Mouse (Mus musculus) cerebellum, adult 11 months (tissue): ENCODE measurements around the gene Mafg.

Experiments used
- DNase-seq: peaks from one replicate; pipeline ENCODE4 v3.0.0; 2022

The Mafg gene

DNA sequence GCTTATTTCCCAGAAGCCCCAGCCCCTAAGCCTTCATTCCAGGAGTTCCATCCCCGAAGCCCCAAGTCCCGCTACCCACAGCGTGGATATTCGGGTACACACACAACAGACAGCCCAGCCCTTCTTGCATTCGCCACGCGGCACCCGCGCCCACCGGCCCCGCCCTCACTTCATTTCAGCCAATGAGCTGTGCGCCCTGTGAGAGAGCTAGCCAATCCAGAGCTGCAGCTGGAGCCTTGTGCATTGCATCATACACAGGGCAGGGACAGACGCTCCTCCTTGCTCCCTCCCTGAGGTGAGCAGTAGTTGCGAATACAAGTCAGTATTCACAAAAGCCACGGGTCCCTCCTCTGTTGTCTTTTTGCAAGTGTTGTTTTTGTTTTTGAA lies 10.2 kb upstream of the Mafg start, which contains the start of gene Pycr1:
Pycr1 (minus strand) TSS at position 169 of the 387 bp plus-strand sequence.
- peak; percentile 87 for DNase-seq

DNA sequence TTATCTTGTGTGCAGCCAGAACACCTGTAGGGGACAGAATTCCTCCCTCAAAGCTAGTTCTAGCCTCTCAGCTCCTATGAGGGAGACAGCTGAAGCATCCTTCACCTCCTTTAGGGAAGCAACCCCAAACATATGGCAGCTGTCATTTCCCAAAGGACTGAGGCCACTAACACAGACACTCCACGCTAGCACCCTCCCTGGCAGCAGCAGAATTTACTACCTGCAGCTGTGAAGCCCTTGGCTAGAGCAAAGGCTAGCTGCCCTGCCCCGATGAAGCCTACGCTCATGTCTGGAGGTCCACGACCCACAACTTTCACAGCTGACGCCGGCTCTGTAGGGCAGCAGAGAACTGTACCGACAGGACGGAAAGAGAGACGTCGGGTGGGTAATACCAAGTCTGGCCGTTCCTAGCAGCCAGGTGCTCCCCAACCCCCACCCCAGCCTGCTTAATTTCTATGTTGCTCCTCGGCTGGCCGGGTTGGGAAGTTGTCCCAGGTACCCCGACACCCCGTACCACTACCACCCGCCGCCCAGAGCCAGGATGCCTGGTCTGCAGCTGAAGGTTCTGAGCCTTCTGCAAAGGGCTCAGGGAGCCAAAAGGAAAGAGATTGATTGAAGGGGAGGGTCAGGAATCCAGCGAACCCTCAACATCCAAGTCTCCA lies 9.7 kb upstream of the Mafg start:
- DNase-seq, result no peak

DNA sequence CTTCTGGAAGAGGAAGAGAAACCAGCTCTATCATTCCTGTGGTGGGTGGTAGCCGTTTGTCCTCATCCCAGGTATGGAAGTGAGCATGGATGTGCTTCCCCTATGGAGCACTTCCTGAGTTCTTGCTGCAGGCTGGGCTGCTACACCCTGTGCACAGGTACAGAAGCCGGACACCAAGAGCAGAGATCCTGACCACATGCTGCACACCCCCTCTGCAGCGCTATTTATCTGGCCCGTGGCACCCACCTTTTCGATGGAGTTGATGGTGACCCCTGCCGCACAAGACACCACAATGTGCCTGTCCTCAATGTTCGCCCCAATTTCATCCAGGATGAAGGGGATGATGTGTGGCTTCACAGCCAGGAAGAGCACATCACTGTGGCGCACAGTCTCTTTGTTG lies 8.5 kb upstream of the Mafg start:
- no peak for DNase-seq

DNA sequence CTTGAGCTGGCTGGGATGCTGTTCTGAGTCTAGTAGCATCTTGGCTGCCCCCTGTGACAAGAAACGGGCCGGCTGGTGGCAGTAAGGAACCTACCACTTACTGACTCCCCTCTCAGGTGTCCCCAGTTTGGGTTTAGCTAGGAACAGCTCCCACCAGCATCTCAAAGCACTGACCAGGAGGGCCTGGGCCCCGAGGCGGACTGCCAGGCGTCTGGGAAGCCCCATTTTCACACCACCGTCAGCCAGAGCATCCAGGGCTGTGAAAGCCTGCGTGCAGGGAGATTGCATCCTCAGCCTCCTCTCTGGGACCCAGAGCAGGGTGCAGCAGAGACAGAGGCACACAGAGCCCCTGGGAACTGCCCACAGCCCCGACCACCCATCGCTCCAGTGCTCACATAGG lies 7.9 kb upstream of the Mafg start:
- no peak for DNase-seq

DNA sequence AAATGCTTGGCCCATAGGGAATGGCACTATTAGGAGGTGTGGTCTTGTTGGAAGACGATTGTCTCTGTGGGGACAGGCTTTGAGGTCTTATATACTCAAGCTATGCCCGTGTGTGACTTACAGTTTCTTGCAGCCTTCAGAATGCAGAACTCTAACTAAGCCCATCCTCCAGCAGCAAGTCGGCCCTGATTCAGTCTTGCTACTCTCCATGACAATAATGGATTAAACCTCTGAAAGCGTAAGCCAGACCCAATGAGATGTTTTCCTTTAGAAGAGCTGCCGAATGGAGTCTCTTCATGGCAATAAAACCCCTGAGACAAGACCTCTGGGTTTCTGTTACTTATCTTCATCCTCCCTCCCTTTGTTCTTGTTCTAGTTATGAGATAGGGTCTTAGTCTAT lies 1.4 kb upstream of the Mafg start:
- DNase-seq, result no peak

DNA sequence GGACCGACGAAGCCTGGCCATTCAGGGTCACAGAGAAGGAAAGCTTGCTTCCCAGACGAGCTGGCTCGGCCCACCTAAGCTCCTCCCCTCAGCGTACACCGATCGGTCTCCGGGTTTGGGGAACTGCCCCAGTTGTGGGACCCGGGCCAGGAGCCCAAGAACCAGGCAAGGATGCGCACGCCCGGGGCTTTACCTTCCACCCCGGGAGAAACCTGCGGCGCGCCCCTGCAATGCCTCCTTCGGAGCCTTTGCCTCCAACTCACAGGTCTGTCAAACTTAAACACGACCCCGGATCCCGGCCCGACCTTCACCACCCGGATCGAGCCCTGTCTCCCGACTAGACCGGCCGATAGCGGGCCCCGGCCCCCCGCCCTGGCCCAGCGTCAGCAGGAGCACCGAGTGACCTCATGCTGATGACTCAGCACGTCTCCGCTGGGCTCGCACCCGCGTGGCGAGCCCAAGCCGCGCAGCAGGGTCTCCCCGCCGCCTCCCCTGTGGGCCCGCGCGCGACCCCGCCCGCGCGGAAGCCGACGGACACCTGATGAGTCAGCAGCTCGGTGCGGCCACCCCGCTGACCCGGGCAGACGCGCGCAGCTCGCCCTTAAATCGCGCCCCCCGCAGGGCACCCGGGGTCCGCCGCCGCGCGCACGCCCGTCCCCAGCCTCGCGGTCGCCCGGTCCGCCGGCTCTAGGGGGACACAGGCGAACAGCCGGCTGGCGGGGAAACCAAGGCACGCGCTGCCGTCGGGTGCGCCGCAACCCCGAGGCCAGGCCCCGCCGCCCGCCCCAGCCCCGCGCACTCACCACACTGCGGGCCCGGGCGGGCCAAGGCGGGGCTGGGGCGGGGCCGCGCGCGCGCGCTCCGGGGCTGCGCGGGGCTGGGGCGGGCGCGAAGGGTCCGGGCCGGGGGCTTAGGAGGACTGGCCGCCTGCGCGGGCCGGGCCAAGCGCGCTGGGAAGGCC lies 561 bp downstream of the Mafg start:
- DNase-seq, result peak; percentile 70

DNA sequence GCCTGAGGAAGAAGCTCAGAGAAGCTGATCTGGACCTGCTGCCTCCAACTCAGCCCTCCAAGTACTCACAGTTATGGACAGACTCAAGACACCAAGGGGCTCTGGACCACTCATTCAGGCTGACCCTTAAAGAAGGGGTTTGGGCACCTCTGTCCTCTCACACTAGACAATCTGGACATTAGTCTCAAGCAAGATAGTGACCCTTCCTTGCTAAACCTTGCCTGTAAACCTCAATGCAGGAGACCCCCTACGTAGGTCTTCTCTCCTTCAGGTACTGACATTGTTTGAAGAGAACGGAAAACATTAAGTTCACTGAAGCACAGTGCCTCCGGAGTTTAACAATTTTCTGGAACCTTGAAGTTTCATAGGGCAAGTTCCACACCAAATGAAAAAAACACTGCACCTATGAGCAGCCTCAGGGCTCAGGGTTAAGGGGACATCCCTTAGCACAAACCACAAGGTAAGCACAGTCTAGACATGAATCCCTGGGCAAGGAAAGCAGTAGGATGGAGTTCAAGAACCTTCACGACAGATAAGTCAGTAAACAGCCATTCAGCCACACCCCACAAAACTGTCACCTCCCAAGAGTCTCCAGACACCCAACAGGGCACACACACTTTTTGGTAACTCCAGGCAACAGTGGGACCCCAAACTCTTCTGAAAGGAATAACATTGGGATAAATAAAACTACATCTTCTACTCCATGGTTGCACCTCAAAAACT lies 1.5 kb downstream of the Mafg start:
- DNase-seq, result no peak

DNA sequence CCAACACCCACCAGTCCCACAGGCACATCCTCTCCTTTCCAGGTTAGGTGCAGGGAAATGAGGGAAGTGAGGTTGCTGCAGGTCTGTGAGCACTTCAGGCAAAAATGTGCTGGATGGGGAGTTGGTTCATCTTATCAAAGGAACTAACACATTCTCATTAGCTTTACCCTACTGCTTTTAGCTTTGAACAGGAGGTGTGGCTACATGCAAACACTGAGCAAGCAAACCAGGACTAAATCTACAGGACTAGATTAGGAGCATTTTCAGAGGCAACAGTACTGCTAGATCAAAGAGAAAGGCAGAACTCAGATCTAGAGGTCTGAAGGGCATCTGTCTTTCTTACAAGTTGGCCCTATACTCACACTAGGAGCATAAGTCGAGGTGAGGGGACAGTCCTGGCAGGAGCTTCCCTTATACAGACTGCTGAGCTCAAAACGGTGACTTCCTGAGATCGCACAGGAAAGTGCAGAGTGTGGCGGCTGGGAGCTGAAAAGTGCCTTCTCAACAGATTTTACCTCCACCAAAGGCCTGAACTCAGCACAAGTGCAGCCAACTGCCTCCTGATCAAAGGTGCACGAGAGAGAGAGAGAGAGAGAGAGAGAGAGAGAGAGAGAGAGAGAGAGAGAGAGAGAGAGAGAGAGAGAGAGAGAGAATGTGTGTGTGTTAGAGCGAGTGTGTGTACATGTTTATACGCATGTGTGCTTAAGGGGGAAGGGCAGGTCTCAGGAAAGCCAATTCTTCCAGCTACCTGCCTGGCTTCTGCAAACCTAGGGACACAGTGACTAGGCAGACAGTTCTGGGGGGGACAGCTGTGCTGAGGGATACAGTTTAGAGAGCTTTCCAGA lies 2.3 kb downstream of the Mafg start:
- DNase-seq, result no peak

DNA sequence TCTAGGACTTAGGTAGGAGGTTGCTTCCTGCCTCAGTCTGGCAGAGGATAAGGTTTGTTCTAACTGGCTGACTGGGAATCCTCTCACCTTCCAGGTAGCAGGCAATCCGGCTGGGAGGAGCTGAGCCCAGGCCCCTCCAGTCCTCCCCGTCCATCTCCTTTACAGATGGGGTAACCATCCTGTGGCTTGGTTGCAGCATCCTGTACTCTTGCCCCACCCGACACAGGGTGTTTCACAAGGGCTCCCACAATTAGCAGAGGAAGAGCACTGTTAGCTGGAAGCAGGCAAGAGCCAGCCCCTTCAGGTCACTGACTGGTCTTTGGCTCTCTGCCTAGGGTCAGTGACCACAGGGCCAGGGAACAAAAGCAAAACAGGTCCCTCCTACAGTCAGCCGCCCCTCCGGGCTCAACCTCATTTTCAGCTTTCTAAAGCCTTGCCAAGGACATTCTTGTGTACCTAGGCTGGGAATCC lies 3.0 kb downstream of the Mafg start:
- DNase-seq, result no peak

DNA sequence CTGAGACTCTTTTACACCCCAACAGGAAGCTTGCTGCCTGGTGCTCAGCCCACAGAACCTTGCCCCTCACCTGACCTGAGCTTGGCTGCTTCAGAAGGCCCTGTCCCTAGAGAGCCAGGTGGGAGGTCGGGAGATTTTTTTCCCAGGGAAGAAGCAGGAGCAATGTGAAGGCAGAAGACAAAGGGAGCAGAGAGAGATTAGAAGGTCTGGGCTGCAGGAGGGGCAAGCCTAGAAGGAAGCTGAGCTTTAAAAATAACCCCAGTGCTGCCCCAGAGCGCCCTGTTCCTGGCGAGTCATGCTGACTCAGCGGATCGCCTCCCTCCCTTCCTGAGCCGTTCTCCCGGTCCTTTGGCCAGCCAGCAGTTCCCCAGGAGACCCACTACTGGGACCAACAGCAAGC lies 3.5 kb downstream of the Mafg start:
- no peak for DNase-seq

DNA sequence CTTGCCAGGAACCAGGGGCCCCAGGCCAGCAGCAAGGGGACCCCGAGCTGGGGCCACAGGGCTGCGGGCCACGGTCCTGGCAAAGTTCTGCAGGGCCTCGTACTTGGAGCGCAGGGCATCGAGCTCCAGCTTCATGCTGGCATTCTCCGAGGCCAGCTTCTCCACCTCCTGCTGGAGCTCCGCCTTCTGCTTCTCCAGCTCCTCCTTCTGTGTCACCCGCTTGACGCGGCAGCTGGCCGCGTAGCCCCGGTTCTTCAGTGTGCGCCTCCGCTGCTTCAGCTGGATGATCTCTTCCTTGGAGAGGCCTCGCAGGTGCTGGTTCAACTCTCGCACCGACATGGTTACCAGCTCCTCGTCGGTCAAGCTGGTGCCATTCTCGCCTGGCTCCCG lies 4.1 kb downstream of the Mafg start:
- no peak for DNase-seq

DNA sequence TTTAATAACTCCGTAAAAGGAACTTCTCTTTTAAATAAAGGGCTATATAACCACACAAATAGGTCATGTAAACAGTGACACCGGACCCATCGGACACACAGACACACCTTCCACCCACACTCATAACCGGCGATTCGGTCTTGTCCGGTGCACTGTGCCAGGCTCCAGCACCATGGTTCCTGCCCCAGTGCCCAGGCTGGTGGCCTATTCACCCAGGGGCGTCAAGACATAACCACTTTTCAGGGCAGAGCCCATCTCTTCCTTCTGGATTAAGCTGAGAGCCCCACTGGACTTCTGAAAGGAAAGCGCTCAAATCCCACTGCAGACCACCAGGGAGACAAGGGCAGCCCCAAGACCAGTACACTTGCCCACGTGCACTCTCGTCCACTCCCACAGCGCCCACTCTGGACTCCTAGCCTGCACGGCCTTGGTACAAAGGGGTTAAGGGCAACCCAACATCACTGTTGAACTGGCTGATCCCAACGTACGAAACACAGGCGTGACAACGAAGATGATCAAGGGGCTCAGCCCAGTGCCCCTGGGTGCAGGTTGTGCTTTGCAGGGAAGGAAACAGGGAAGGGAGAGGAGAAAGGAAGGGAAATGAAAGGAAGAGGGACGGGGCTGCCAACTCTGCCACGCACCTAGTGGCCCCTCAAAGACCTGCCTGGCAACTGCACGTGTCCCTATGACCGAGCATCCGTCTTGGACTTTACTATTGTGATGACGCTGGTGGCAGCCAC lies 4.6 kb downstream of the Mafg start:
- DNase-seq, result no peak

DNA sequence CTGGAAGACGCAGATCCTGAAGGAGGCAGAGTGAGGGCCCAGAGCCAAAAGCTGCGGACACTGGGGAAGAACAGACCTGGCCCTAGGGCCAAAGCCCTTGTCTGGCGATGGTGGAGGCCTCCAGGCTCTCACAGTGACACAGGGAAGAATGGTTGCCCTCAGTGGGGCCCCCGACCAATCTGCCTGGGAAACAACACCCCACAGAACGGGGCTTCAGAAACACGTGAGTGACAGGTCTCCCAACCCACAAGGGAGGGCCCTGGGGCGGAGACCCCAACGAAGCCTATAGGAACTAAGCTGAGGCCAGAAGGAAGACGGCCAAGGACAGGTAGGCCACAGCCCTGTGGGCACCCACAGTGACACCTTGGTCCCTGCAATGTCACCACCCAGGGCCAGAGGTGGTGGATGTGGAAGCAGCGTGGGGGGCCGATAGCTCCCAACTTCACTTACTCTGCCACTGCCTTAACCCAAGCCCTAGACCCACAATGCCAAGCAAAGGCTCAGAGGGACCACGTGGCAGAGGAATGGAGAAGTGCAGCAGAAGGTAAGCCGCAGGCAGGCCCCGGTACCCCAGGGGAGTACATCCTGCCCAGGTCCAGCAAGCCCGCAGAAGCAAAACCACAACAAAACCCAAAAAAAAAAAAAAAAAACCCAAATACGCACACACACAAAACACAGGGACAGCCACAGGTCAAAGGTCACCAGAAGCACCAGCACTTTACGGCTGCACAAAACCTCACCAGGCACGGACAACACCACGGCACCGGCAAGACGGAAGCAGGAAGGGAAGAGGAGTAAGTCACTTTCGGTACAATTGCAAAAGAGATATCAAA lies 5.7 kb downstream of the Mafg start:
- DNase-seq, result no peak

DNA sequence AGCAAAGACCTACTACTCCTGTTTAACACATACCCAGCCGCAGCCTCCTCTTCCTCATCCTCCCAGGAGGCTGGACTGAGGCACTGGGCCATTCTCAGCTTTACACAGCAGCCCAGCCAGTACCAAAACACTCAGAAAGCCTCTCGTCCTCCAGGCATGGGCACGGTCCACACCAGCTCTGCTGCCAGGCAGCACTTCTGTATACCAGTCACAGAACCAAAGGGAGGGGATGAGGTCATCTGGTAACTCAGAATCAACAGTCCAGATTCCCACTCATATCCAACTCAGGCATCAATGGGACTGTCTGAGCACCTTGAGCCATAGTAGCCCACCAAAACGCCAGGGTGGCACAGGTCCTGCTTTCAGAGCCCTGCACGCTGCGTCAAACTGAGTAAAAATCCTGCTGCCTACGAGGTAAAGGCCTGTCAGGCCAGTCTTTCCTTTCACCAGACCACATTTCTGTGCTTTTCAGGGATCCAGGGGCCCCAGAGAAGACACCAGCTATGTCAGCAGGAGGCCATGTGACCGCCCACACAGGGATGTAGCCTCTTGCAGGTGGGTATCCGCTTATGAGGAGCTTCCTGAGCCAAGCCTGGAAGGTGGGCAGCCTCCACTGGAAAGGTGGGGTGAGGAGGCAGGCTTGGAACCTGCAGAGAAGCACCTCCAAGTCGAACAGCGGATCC lies 6.5 kb downstream of the Mafg start:
- no peak for DNase-seq

DNA sequence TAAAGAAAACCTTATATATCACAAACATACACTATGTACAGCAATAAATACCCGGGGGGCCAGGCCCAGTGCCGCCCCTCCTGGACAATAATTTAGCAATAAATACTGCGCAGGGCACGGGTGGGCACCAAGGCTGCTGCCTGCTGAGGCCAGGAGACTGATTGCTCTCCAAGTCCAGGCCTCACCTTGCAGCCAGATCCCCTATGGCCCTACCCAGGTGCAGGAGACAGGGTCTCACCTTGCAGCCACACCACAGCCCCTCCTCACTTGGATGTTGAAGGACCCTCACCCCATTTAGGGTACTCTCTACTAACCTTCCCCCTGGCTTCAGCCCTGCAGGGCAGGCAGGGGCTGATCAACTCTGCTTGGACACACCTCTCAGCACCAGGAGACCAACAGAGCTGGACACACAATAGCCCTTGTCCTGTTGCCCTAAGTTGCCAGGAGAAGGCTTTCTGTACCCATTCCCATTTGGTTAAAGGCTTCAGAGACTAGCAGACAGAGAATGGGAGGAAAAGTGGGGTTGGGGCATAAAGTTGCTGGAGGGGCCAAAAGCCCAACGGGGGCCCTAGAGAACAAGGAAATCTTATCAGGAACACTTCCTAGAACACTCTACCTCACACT lies 8.1 kb downstream of the Mafg start, which contains the start of gene Sirt7:
Sirt7 (minus strand) TSS at position 89 of the 624 bp plus-strand sequence.
- no peak for DNase-seq

DNA sequence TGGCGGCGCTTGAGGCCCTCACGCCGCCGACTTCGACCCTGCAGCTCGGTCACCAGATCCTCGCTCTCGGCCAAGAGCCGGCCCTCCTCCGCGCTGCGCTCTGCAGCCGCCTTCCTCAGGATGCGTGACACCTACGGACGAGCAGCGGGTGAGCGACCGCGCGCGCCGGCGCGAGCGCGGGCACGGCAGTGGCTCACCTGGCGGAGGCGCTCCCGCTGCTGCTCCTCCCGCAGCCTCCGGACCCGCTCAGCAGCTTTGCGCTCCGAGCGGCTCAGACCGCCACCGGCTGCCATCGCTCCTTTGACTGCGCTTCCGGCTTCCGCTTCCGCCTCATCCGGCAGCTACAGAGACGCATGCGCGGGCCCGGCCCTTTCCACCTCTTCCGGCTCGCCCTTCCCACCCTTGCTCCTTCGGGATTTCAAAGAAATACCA lies 8.7 kb downstream of the Mafg start:
- peak; percentile 80 for DNase-seq

DNA sequence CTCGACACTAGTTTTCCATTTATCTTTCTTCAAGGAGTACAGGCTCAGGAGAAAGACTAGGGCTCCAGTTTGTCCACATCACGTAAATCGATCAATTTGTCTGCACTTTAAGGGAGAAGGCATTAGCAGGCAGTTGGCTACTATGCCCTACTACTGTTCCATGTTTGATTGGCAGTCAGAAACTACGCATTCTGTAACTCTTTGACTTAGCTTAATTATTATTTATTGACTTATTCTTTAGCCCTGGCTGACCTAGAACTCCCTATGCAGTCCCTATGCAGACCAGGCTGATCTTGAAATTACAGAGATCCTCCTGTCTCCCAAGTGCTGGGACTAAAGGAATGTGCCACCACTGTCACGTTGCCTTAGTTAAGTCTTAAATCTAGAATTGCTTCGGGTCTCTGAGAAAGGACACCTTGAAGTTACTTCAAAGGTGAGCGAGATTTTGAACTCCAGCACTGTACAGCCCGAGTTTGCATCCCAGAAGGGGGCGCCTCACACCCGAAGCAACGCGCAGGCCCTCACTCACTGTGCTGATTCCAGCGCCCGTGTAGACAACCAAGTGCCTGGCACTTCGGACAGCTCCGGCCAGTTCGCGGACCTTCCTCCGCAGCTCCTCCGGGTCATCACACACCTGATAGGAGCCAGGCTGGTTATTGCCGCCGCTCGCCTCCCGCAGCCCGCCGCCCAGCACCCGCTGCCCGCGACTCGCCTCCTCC lies 9.3 kb downstream of the Mafg start:
- no peak for DNase-seq

DNA sequence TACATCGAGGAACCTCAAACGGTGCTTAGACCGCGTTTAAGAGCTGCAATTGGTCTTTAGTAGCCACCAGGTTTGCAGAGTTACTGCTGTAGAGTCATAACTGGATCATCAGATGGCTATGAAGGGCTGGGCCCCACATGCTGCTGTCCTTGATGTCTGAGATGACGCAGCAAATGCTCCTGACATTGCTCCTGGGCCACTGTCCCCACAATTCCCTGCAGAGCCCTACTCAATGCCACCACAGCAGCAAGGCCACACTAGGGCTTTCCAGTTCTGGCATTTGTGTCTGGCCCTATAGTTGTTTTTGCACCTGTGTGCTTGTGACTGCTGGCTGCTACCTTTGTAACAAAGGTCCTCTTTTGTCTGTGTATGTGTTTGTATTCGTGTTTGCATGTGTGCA lies 10.6 kb downstream of the Mafg start:
- DNase-seq, result no peak

DNA sequence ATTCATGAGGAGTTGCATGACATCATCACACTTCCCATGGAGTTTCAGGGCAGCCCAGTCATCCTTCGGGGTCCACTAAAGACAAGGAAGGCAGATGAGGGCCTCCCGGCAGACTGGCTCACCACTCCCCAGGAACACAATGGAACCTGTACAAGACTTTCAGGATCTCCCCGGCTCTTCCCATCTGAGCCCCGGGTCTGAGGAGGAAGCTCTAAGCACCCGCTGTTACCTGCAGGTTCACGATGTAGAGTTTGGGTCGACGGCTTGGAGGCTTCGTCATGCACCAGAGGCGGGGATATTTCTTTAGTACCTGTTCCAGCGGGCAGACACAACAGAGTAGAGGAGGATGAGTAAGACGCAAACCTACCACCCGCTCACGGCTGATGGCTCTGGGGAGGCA lies 13.2 kb downstream of the Mafg start:
- no peak for DNase-seq
